ENCODE assay signal across 11 mouse cellular contexts in the genomic region with DNA sequence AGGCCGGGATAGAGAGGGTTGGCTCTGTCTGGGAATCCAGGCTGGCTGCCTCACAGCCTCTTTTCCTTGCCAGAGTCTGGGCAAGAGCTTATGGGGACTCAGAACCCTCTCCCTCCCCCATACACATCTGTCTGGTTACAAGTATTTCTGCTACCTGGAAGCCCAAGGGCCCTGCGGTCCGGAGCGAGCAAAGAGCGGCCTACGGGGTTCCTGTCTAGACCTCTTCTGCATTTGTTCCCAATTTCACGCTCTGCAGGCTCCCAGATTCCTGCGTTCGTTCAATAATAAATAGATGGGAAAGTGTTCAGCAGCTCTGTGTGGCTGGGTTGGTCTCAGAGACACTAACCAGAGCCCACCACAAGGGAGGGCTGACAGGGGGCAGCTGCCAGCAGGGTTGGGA. TPM values are rescaled to one million over a fixed set of nuclear protein-coding genes. Genes with fewer than 3 reads are reported as not detected.
DNase-seq lines count a peak whose midpoint lies in the region; ATAC-seq and TF ChIP-seq lines count a peak whose summit lies in the region.
"Had no signal": no experiment of that assay in that cellular context is flagged by ENCODE, and none has a peak within 500 bp of the region (broad histone marks: within the 10 kb centered on the region; RNA-seq: fewer than 3 reads in every experiment).

No protein-coding gene starts in this region.

- dilution Hi-C loops in CH12.LX (cut with MboI; ENCODE audit: extremely low pct_ligation_motif_present, extremely low pct_unique_long_range_greater_than_20kb, low sequenced_read_pairs) = no loop called here

- no peak; the same call in 1 of the 2 replicates for ATAC-seq in hindbrain, embryonic 16.5 days
- peak; percentile 20; the same call in 1 of the 2 replicates for ATAC-seq in embryonic facial prominence, embryonic 11.5 days (replicated peaks; ENCODE audit: insufficient number of reproducible peaks, low FRiP score, low TSS enrichment, low read depth)
- no peak for ATAC-seq in limb, embryonic 15.5 days (ENCODE audit: insufficient number of reproducible peaks, low FRiP score, low TSS enrichment, low read depth)
- no peak for ATAC-seq in frontal cortex, adult (ENCODE audit: low TSS enrichment)
- no peak for ATAC-seq in erythroid progenitor cell, adult 5-6 weeks (replicated peaks; ENCODE audit: low FRiP score, poor library complexity, severe bottlenecking)
- ATAC-seq in erythroblast, adult 5-6 weeks (replicated peaks; ENCODE audit: low FRiP score, poor library complexity, severe bottlenecking) = no peak
- ATAC-seq: liver, embryonic 12.5 days had no signal

- WGBS in hindbrain, embryonic 10.5 days = 21% methylated on average over 9 of the region's 9 CpGs
- 23% methylated on average over 9 of the region's 9 CpGs for WGBS in hindbrain, embryonic 16.5 days
- 26% methylated on average over 9 of the region's 9 CpGs for WGBS in embryonic facial prominence, embryonic 11.5 days
- WGBS in limb, embryonic 15.5 days = 22% methylated on average over 9 of the region's 9 CpGs

- no peak overlapping the region for H3K4me3 ChIP-seq in hindbrain, embryonic 10.5 days
- no peak overlapping the region for H3K4me3 ChIP-seq in hindbrain, embryonic 16.5 days (ENCODE audit: low read length)
- no peak overlapping the region for H3K4me3 ChIP-seq in CH12.LX (replicated peaks in 1 of 3; ENCODE audit: low read depth in 2 of 3, low read length in 2 of 3, poor library complexity in 1 of 3)
- no peak overlapping the region for H3K4me3 ChIP-seq in embryonic facial prominence, embryonic 11.5 days (ENCODE audit: low read depth, low read length)
- no peak overlapping the region for H3K4me3 ChIP-seq in limb, embryonic 15.5 days
- H3K4me3 ChIP-seq: liver, embryonic 12.5 days; megakaryocyte, embryonic 14.5 days had no signal

- TF ChIP-seq RAD21 in CH12.LX (IDR thresholded peaks at IDR 0.05; ENCODE audit: low read depth, low read length) = no peak

- no peaks in the 10 kb centered on the region for H3K36me3 ChIP-seq in hindbrain, embryonic 10.5 days
- no peaks in the 10 kb centered on the region for H3K36me3 ChIP-seq in hindbrain, embryonic 16.5 days (ENCODE audit: control insufficient read depth, insufficient read depth, low read length)
- no peaks in the 10 kb centered on the region for H3K36me3 ChIP-seq in CH12.LX (replicated peaks in 1 of 2; ENCODE audit: control insufficient read depth in 1 of 2, insufficient read depth in 1 of 2, low read length in 1 of 2)
- no peaks in the 10 kb centered on the region for H3K36me3 ChIP-seq in embryonic facial prominence, embryonic 11.5 days (replicated peaks; ENCODE audit: control insufficient read depth, insufficient read depth, low read depth, low read length)
- H3K36me3 ChIP-seq in limb, embryonic 15.5 days = no peaks in the 10 kb centered on the region
- H3K36me3 ChIP-seq: liver, embryonic 12.5 days had no signal

- peaks cover 37% of the 10 kb centered on the region for H3K4me1 ChIP-seq in hindbrain, embryonic 10.5 days (replicated peaks)
- H3K4me1 ChIP-seq in hindbrain, embryonic 16.5 days (ENCODE audit: control insufficient read depth, insufficient read depth, low read depth, low read length) = peaks cover 21% of the 10 kb centered on the region
- H3K4me1 ChIP-seq in CH12.LX (ENCODE audit: control insufficient read depth in 1 of 2, insufficient read depth in 2 of 2) = peaks cover 5 to 45% of the 10 kb centered on the region in 2 experiments; a peak in 3 of 4 replicates
- peaks cover 7% of the 10 kb centered on the region for H3K4me1 ChIP-seq in embryonic facial prominence, embryonic 11.5 days (ENCODE audit: control insufficient read depth, insufficient read depth, low read length)
- peaks cover 42% of the 10 kb centered on the region for H3K4me1 ChIP-seq in limb, embryonic 15.5 days

- no peak overlapping the region for H3K9ac ChIP-seq in hindbrain, embryonic 16.5 days (ENCODE audit: low read depth, low read length)
- H3K9ac ChIP-seq in CH12.LX (ENCODE audit: insufficient read depth, low read depth) = no peak overlapping the region
- H3K9ac ChIP-seq in embryonic facial prominence, embryonic 11.5 days (replicated peaks; ENCODE audit: low read length) = no peak overlapping the region
- no peak overlapping the region for H3K9ac ChIP-seq in limb, embryonic 15.5 days
- H3K9ac ChIP-seq: liver, embryonic 12.5 days had no signal

- no peaks in the 10 kb centered on the region for H3K79me2 ChIP-seq in CH12.LX (replicated peaks; ENCODE audit: control insufficient read depth, extremely low read depth, insufficient read depth, poor library complexity, severe bottlenecking)

- TF ChIP-seq POLR2A in CH12.LX (IDR thresholded peaks at IDR 0.05; ENCODE audit: low read depth, low read length) = no peak

- H3K4me2 ChIP-seq in hindbrain, embryonic 16.5 days (ENCODE audit: low read length) = no peak overlapping the region
- peak overlapping the region; percentile 44; the same call in 1 of the 2 replicates for H3K4me2 ChIP-seq in CH12.LX (ENCODE audit: insufficient read depth, low read depth, poor library complexity, severe bottlenecking)
- H3K4me2 ChIP-seq in embryonic facial prominence, embryonic 11.5 days (ENCODE audit: low read depth, low read length) = no peak overlapping the region
- H3K4me2 ChIP-seq in limb, embryonic 15.5 days = 0 out of 2 replicates have a peak overlapping the region, but pooled peaks have one; percentile 17
- H3K4me2 ChIP-seq: liver, embryonic 12.5 days had no signal

- in situ Hi-C loops in CH12.LX (cut with MboI; ENCODE audit: low pct_ligation_motif_present, low pct_unique_long_range_greater_than_20kb, low sequenced_read_pairs) = loop anchor here (5.0 kb wide), 1 partner anchor 35 kb away; no protein-coding TSS in a partner anchor

- no peak for TF ChIP-seq CTCF in CH12.LX (conservative IDR thresholded peaks at IDR 0.05 in 1 of 2, IDR thresholded peaks at IDR 0.05 in 1 of 2; ENCODE audit: low read depth in 2 of 2, low read length in 2 of 2)

- peaks cover 26% of the 10 kb centered on the region for H3K27me3 ChIP-seq in hindbrain, embryonic 10.5 days (ENCODE audit: insufficient read depth, poor library complexity, severe bottlenecking)
- H3K27me3 ChIP-seq in hindbrain, embryonic 16.5 days (replicated peaks; ENCODE audit: control insufficient read depth, insufficient read depth, low read length) = no peaks in the 10 kb centered on the region; the same call in 1 of the 2 replicates
- H3K27me3 ChIP-seq in CH12.LX (replicated peaks) = peaks cover 17% of the 10 kb centered on the region
- H3K27me3 ChIP-seq in embryonic facial prominence, embryonic 11.5 days (ENCODE audit: control insufficient read depth, insufficient read depth, low read length) = no peaks in the 10 kb centered on the region
- H3K27me3 ChIP-seq in limb, embryonic 15.5 days = 0 out of 2 replicates have a peak, but pooled peaks cover 5% of the 10 kb centered on the region

- peak overlapping the region; percentile 66 for H3K27ac ChIP-seq in hindbrain, embryonic 10.5 days
- no peak overlapping the region for H3K27ac ChIP-seq in hindbrain, embryonic 16.5 days (ENCODE audit: low read depth, low read length)
- H3K27ac ChIP-seq in CH12.LX (ENCODE audit: insufficient read depth, low read depth) = no peak overlapping the region
- no peak overlapping the region for H3K27ac ChIP-seq in embryonic facial prominence, embryonic 11.5 days (replicated peaks; ENCODE audit: low read depth, low read length)
- H3K27ac ChIP-seq in limb, embryonic 15.5 days = peak overlapping the region; percentile 33; the same call in 1 of the 2 replicates
- H3K27ac ChIP-seq: liver, embryonic 12.5 days had no signal

- peak; percentile 38 for DNase-seq in hindbrain, embryonic 10.5 days (ENCODE audit: low spot score)
- peak; percentile 52 for DNase-seq in CH12.LX (ENCODE audit: extremely low read depth)
- peak; percentile 30 for DNase-seq in embryonic facial prominence, embryonic 11.5 days (ENCODE audit: low spot score)

- no peak for TF ChIP-seq EP300 in CH12.LX (IDR thresholded peaks at IDR 0.05; ENCODE audit: low read length)

- peaks cover 3% of the 10 kb centered on the region; the same call in 1 of the 2 replicates for H3K9me3 ChIP-seq in hindbrain, embryonic 10.5 days
- H3K9me3 ChIP-seq in hindbrain, embryonic 16.5 days (ENCODE audit: control insufficient read depth, low read length) = no peaks in the 10 kb centered on the region
- H3K9me3 ChIP-seq in CH12.LX (replicated peaks; ENCODE audit: low read length) = peaks cover 10% of the 10 kb centered on the region
- H3K9me3 ChIP-seq in embryonic facial prominence, embryonic 11.5 days (replicated peaks; ENCODE audit: control insufficient read depth, low read length) = no peaks in the 10 kb centered on the region
- no peaks in the 10 kb centered on the region for H3K9me3 ChIP-seq in limb, embryonic 15.5 days
- H3K9me3 ChIP-seq: liver, embryonic 12.5 days had no signal

RNA-seq across cellular contexts. Expression of a gene that starts 19.7 kb away (rescaled TPM):
- polyA plus RNA-seq in hindbrain, embryonic 10.5 days (2016; fragmentation: Nextera tagmentation; extraction: Ambion mirVana) = 0.26 TPM in 2 replicates
- 10.2 and 10.3 TPM in 2 replicates for polyA plus RNA-seq in hindbrain, embryonic 16.5 days (2015; fragmentation: Nextera tagmentation; extraction: Ambion mirVana)
- total RNA-seq in CH12.LX (2012; rRNA removed) (not detected in 2 replicates), CH12.LX (2014; rRNA removed) (not detected in 2 replicates)
- not detected in 2 replicates for polyA plus RNA-seq in CH12.LX (2012; ENCODE audit: insufficient read length, low read depth)
- polyA plus RNA-seq in embryonic facial prominence, embryonic 11.5 days (2014; fragmentation: Nextera tagmentation; extraction: Ambion mirVana) = 0.11 TPM in 1 of 2 replicates, not detected in the other
- 0.08 and 0.16 TPM in 2 replicates for polyA plus RNA-seq in limb, embryonic 15.5 days (2015; fragmentation: Nextera tagmentation; extraction: Ambion mirVana)
- total RNA-seq in erythroid progenitor cell, adult 5-6 weeks (2015; ENCODE audit: low replicate concordance) = not detected in 2 replicates
- total RNA-seq in erythroid progenitor cell, adult 5-6 weeks (2017; ENCODE audit: low replicate concordance) = not detected in 2 replicates
- total RNA-seq in erythroblast, adult 5-6 weeks (2015; ENCODE audit: low replicate concordance) = not detected in 2 replicates
- total RNA-seq in erythroblast, adult 5-6 weeks (2017; ENCODE audit: low replicate concordance) = not detected in 2 replicates

RNA-seq across cellular contexts. Expression of a gene that starts 42.5 kb away (rescaled TPM):
- polyA plus RNA-seq in hindbrain, embryonic 10.5 days (2016; fragmentation: Nextera tagmentation; extraction: Ambion mirVana) = 4.3 and 4.9 TPM in 2 replicates
- polyA plus RNA-seq in hindbrain, embryonic 16.5 days (2015; fragmentation: Nextera tagmentation; extraction: Ambion mirVana) = 4.9 and 5.8 TPM in 2 replicates
- not detected in 2 replicates for total RNA-seq in CH12.LX (2012; rRNA removed)
- not detected in 2 replicates for total RNA-seq in CH12.LX (2014; rRNA removed)
- polyA plus RNA-seq in CH12.LX (2012; ENCODE audit: insufficient read length, low read depth) = not detected in 2 replicates
- polyA plus RNA-seq in embryonic facial prominence, embryonic 11.5 days (2014; fragmentation: Nextera tagmentation; extraction: Ambion mirVana) = 0.28 and 0.29 TPM in 2 replicates
- 0.30 and 0.51 TPM in 2 replicates for polyA plus RNA-seq in limb, embryonic 15.5 days (2015; fragmentation: Nextera tagmentation; extraction: Ambion mirVana)
- total RNA-seq in erythroid progenitor cell, adult 5-6 weeks (2015; ENCODE audit: low replicate concordance) = not detected in 2 replicates
- total RNA-seq in erythroid progenitor cell, adult 5-6 weeks (2017; ENCODE audit: low replicate concordance) = not detected in 2 replicates
- not detected in 2 replicates for total RNA-seq in erythroblast, adult 5-6 weeks (2015; ENCODE audit: low replicate concordance)
- total RNA-seq in erythroblast, adult 5-6 weeks (2017; ENCODE audit: low replicate concordance) = not detected in 2 replicates

RNA-seq across cellular contexts. Expression of a gene that starts 43.4 kb away (rescaled TPM):
- 4.0 and 7.0 TPM in 2 replicates for polyA plus RNA-seq in hindbrain, embryonic 10.5 days (2016; fragmentation: Nextera tagmentation; extraction: Ambion mirVana)
- polyA plus RNA-seq in hindbrain, embryonic 16.5 days (2015; fragmentation: Nextera tagmentation; extraction: Ambion mirVana) = 9.6 and 11.8 TPM in 2 replicates
- total RNA-seq in CH12.LX (2012; rRNA removed) (0.13 TPM in 1 of 2 replicates, not detected in the other), CH12.LX (2014; rRNA removed) (not detected in 2 replicates)
- not detected in 2 replicates for polyA plus RNA-seq in CH12.LX (2012; ENCODE audit: insufficient read length, low read depth)
- 2.4 and 2.5 TPM in 2 replicates for polyA plus RNA-seq in embryonic facial prominence, embryonic 11.5 days (2014; fragmentation: Nextera tagmentation; extraction: Ambion mirVana)
- 9.1 and 11.7 TPM in 2 replicates for polyA plus RNA-seq in limb, embryonic 15.5 days (2015; fragmentation: Nextera tagmentation; extraction: Ambion mirVana)
- not detected in 2 replicates for total RNA-seq in erythroid progenitor cell, adult 5-6 weeks (2015; ENCODE audit: low replicate concordance)
- not detected in 2 replicates for total RNA-seq in erythroid progenitor cell, adult 5-6 weeks (2017; ENCODE audit: low replicate concordance)
- total RNA-seq in erythroblast, adult 5-6 weeks (2015; ENCODE audit: low replicate concordance) = not detected in 2 replicates
- not detected in 2 replicates for total RNA-seq in erythroblast, adult 5-6 weeks (2017; ENCODE audit: low replicate concordance)

RNA-seq across cellular contexts. Expression of a gene that starts 50.6 kb away (rescaled TPM):
- 0.11 and 0.29 TPM in 2 replicates for polyA plus RNA-seq in hindbrain, embryonic 10.5 days (2016; fragmentation: Nextera tagmentation; extraction: Ambion mirVana)
- polyA plus RNA-seq in hindbrain, embryonic 16.5 days (2015; fragmentation: Nextera tagmentation; extraction: Ambion mirVana) = 0.21 and 3.5 TPM in 2 replicates
- total RNA-seq in CH12.LX (2012; rRNA removed) = not detected in 2 replicates
- total RNA-seq in CH12.LX (2014; rRNA removed) = not detected in 2 replicates
- not detected in 2 replicates for polyA plus RNA-seq in CH12.LX (2012; ENCODE audit: insufficient read length, low read depth)
- 2.3 and 4.0 TPM in 2 replicates for polyA plus RNA-seq in embryonic facial prominence, embryonic 11.5 days (2014; fragmentation: Nextera tagmentation; extraction: Ambion mirVana)
- polyA plus RNA-seq in limb, embryonic 15.5 days (2015; fragmentation: Nextera tagmentation; extraction: Ambion mirVana) = 36.7 and 79.4 TPM in 2 replicates
- total RNA-seq in erythroid progenitor cell, adult 5-6 weeks (2015; ENCODE audit: low replicate concordance) = not detected in 2 replicates
- not detected in 2 replicates for total RNA-seq in erythroid progenitor cell, adult 5-6 weeks (2017; ENCODE audit: low replicate concordance)
- total RNA-seq in erythroblast, adult 5-6 weeks (2015; ENCODE audit: low replicate concordance) = not detected in 2 replicates
- not detected in 2 replicates for total RNA-seq in erythroblast, adult 5-6 weeks (2017; ENCODE audit: low replicate concordance)
- polyA plus RNA-seq: intestine, embryonic 14.5 days had no signal

Comparison
In these comparisons a context has a peak if more than half of its experiments do, and no peak if none do; other contexts are left out.
1. H3K27ac ChIP-seq: peak in hindbrain, embryonic 10.5 days (single experiment) and limb, embryonic 15.5 days (single experiment); none in hindbrain, embryonic 16.5 days (single experiment), CH12.LX (single experiment) and embryonic facial prominence, embryonic 11.5 days (single experiment).
2. H3K4me2 ChIP-seq: peak in CH12.LX (single experiment) and limb, embryonic 15.5 days (single experiment); none in hindbrain, embryonic 16.5 days (single experiment) and embryonic facial prominence, embryonic 11.5 days (single experiment).
3. Peak in every context shown above with its lines, with median percentiles within 50 percentile points of each other: DNase-seq.